Mouse (Mus musculus): ENCODE measurements at regions not wholly inside any gene's neighbourhood (a gene's known extent, or its start where the extent isn't known, plus 50 kb on each side); places are given as distances from the start of the nearest gene placed in this dataset.

GRCm38 (mm10) chr4:56686141-56686540 is 53.7 kb upstream of the Gm26657 start:
- Histone ChIP-seq H3K27ac (no peak overlapping the region), H3K36me3 (no peaks in the 10 kb centered on the region), H3K9ac (no peak overlapping the region), H3K27me3 (replicated peaks) (no peaks in the 10 kb centered on the region), H3K4me2 (no peak overlapping the region), H3K4me1 (no peaks in the 10 kb centered on the region), H3K9me3 (no peaks in the 10 kb centered on the region), H3K4me3 (replicated peaks) (no peak overlapping the region)
- no peak for ATAC-seq (ENCODE audit: insufficient read depth, low FRiP score, low read depth)
- 70% methylated on average over 8 of the region's 8 CpGs for WGBS

- Histone ChIP-seq H3K4me2 (no peak overlapping the region; the same call in 1 of the 2 replicates), H3K27me3 (replicated peaks) (no peaks in the 10 kb centered on the region), H3K4me3 (replicated peaks) (no peak overlapping the region), H3K36me3 (no peaks in the 10 kb centered on the region), H3K9ac (no peak overlapping the region), H3K4me1 (no peaks in the 10 kb centered on the region), H3K27ac (no peak overlapping the region), H3K9me3 (no peaks in the 10 kb centered on the region)
- no peak for ATAC-seq (ENCODE audit: insufficient read depth, low FRiP score, low read depth)
- 55% methylated on average over 8 of the region's 8 CpGs for WGBS
These were observed 54.2 kb upstream of the Gm26657 start for GRCm38 (mm10) chr4:56685696-56686095.

GRCm38 (mm10) chr4:56685123-56685522 is 54.7 kb upstream of the Gm26657 start:
- Histone ChIP-seq H3K27me3 (replicated peaks) (no peaks in the 10 kb centered on the region), H3K9me3 (no peaks in the 10 kb centered on the region), H3K27ac (no peak overlapping the region), H3K4me1 (no peaks in the 10 kb centered on the region), H3K4me3 (replicated peaks) (no peak overlapping the region), H3K36me3 (no peaks in the 10 kb centered on the region), H3K9ac (no peak overlapping the region), H3K4me2 (peak overlapping the region; percentile 34; the same call in 1 of the 2 replicates)
- 7% methylated on average over 9 of the region's 9 CpGs for WGBS
- ATAC-seq (ENCODE audit: insufficient read depth, low FRiP score, low read depth): peak; percentile 43; the same call in 1 of the 2 replicates

GRCm38 (mm10) chr4:56684031-56684430 is 55.8 kb upstream of the Gm26657 start:
- ATAC-seq (ENCODE audit: insufficient read depth, low FRiP score, low read depth): no peak
- Histone ChIP-seq H3K4me3 (replicated peaks) (no peak overlapping the region), H3K27me3 (replicated peaks) (no peaks in the 10 kb centered on the region), H3K27ac (no peak overlapping the region), H3K4me1 (no peaks in the 10 kb centered on the region), H3K36me3 (no peaks in the 10 kb centered on the region), H3K9ac (no peak overlapping the region), H3K4me2 (no peak overlapping the region), H3K9me3 (no peaks in the 10 kb centered on the region)
- 79% methylated on average over 7 of the region's 7 CpGs for WGBS

- 69% methylated on average over 8 of the region's 8 CpGs for WGBS
- no peaks in the 10 kb centered on the region for H3K4me1 ChIP-seq
These were observed 58.7 kb upstream of the Gm26657 start for GRCm38 (mm10) chr4:56681121-56681520.

GRCm38 (mm10) chr4:56673868-56674267 is 66.0 kb upstream of the Gm26657 start:
- no peaks in the 10 kb centered on the region for H3K4me1 ChIP-seq
- H3K27me3 ChIP-seq (replicated peaks): no peaks in the 10 kb centered on the region
- no peaks in the 10 kb centered on the region for H3K9me3 ChIP-seq
- H3K4me2 ChIP-seq: no peak overlapping the region
- H3K9ac ChIP-seq: no peak overlapping the region
- H3K36me3 ChIP-seq: no peaks in the 10 kb centered on the region
- ATAC-seq (ENCODE audit: insufficient read depth, low FRiP score, low read depth): no peak
- H3K4me3 ChIP-seq (replicated peaks): no peak overlapping the region
- H3K27ac ChIP-seq: no peak overlapping the region
- 67% methylated on average over 4 of the region's 4 CpGs for WGBS

More at GRCm38 (mm10) chr4:56681121-56681520, 58.7 kb upstream of the Gm26657 start:
- no peaks in the 10 kb centered on the region for H3K9me3 ChIP-seq
- H3K27me3 ChIP-seq (replicated peaks): no peaks in the 10 kb centered on the region
- H3K9ac ChIP-seq: no peak overlapping the region
- no peak overlapping the region for H3K27ac ChIP-seq
- no peaks in the 10 kb centered on the region for H3K36me3 ChIP-seq
- H3K4me2 ChIP-seq: no peak overlapping the region
- no peak overlapping the region for H3K4me3 ChIP-seq (replicated peaks)
- ATAC-seq (ENCODE audit: insufficient read depth, low FRiP score, low read depth): no peak

- whole genome bisulfite sequencing: 88% methylated on average over 2 of the region's 2 CpGs
- Histone ChIP-seq H3K4me2 (no peak overlapping the region), H3K9ac (no peak overlapping the region), H3K9me3 (no peaks in the 10 kb centered on the region), H3K4me1 (no peaks in the 10 kb centered on the region), H3K36me3 (no peaks in the 10 kb centered on the region), H3K4me3 (replicated peaks) (no peak overlapping the region), H3K27ac (no peak overlapping the region), H3K27me3 (replicated peaks) (no peaks in the 10 kb centered on the region)
- no peak for ATAC-seq (ENCODE audit: insufficient read depth, low FRiP score, low read depth)
These were observed 74.9 kb upstream of the Gm26657 start for GRCm38 (mm10) chr4:56664921-56665320.

GRCm38 (mm10) chr4:56661816-56662215 is 78.1 kb upstream of the Gm26657 start:
- H3K9me3 ChIP-seq: no peaks in the 10 kb centered on the region
- no peak for ATAC-seq (ENCODE audit: insufficient read depth, low FRiP score, low read depth)
- no peak overlapping the region for H3K27ac ChIP-seq
- H3K4me3 ChIP-seq (replicated peaks): no peak overlapping the region
- 72% methylated on average over 5 of the region's 5 CpGs for WGBS
- H3K36me3 ChIP-seq: no peaks in the 10 kb centered on the region
- H3K4me1 ChIP-seq: no peaks in the 10 kb centered on the region
- no peak overlapping the region for H3K4me2 ChIP-seq
- H3K9ac ChIP-seq: no peak overlapping the region
- H3K27me3 ChIP-seq (replicated peaks): no peaks in the 10 kb centered on the region

GRCm38 (mm10) chr4:56657046-56657445 is 82.8 kb upstream of the Gm26657 start:
- WGBS: 67% methylated on average over 3 of the region's 3 CpGs
- no peak for ATAC-seq (ENCODE audit: insufficient read depth, low FRiP score, low read depth)
- H3K27ac ChIP-seq: no peak overlapping the region

GRCm38 (mm10) chr4:56654327-56654726 is 85.5 kb upstream of the Gm26657 start:
- Histone ChIP-seq H3K9me3 (no peaks in the 10 kb centered on the region), H3K4me1 (no peaks in the 10 kb centered on the region), H3K36me3 (no peaks in the 10 kb centered on the region), H3K27me3 (replicated peaks) (no peaks in the 10 kb centered on the region), H3K9ac (no peak overlapping the region), H3K4me3 (replicated peaks) (no peak overlapping the region), H3K27ac (no peak overlapping the region), H3K4me2 (no peak overlapping the region)
- peak; percentile 39; the same call in 1 of the 2 replicates for ATAC-seq (ENCODE audit: insufficient read depth, low FRiP score, low read depth)
- WGBS: 82% methylated on average over 4 of the region's 4 CpGs

More at GRCm38 (mm10) chr4:56657046-56657445, 82.8 kb upstream of the Gm26657 start:
- no peak overlapping the region for H3K4me2 ChIP-seq
- no peaks in the 10 kb centered on the region for H3K4me1 ChIP-seq
- H3K36me3 ChIP-seq: no peaks in the 10 kb centered on the region
- no peaks in the 10 kb centered on the region for H3K9me3 ChIP-seq
- H3K4me3 ChIP-seq (replicated peaks): no peak overlapping the region
- H3K27me3 ChIP-seq (replicated peaks): no peaks in the 10 kb centered on the region
- H3K9ac ChIP-seq: no peak overlapping the region

- 77% methylated on average over 5 of the region's 5 CpGs for WGBS
- no peak overlapping the region for H3K4me2 ChIP-seq
- H3K9me3 ChIP-seq: no peaks in the 10 kb centered on the region
- no peaks in the 10 kb centered on the region for H3K4me1 ChIP-seq
- H3K36me3 ChIP-seq: no peaks in the 10 kb centered on the region
- ATAC-seq (ENCODE audit: insufficient read depth, low FRiP score, low read depth): no peak
- no peak overlapping the region for H3K4me3 ChIP-seq (replicated peaks)
- no peak overlapping the region for H3K9ac ChIP-seq
- no peaks in the 10 kb centered on the region for H3K27me3 ChIP-seq (replicated peaks)
- H3K27ac ChIP-seq: no peak overlapping the region
These were observed 87.1 kb upstream of the Gm26657 start for GRCm38 (mm10) chr4:56652819-56653218.

GRCm38 (mm10) chr4:56649731-56650130 is 90.1 kb upstream of the Gm26657 start:
- no peaks in the 10 kb centered on the region for H3K36me3 ChIP-seq
- no peaks in the 10 kb centered on the region for H3K4me1 ChIP-seq
- 86% methylated on average over 1 of the region's 1 CpGs for WGBS
- no peak overlapping the region for H3K4me2 ChIP-seq
- H3K4me3 ChIP-seq (replicated peaks): no peak overlapping the region
- no peaks in the 10 kb centered on the region for H3K27me3 ChIP-seq (replicated peaks)
- no peak overlapping the region for H3K9ac ChIP-seq
- no peak for ATAC-seq (ENCODE audit: insufficient read depth, low FRiP score, low read depth)
- no peaks in the 10 kb centered on the region for H3K9me3 ChIP-seq
- H3K27ac ChIP-seq: no peak overlapping the region
